Comparison of ENCODE assay signal across 8 mouse cellular contexts in genomic region chrX:20425839-20426449, GRCm38 (mm10). TPM values are rescaled to one million over a fixed set of nuclear protein-coding genes. Genes with fewer than 3 reads are reported as not detected.
A peak's percentile ranks its signal among the peaks of the same experiment; 100 is the strongest.
DNase-seq lines count a peak whose midpoint lies in the region; ATAC-seq and TF ChIP-seq lines count a peak whose summit lies in the region.

No protein-coding gene starts in this region.

- WGBS in bone marrow, adult 2 months, result 10% methylated on average over 36 of the region's 51 CpGs
- WGBS in embryonic facial prominence, embryonic 13.5 days, result 20% methylated on average over 51 of the region's 51 CpGs
- WGBS in heart, postnatal 0 days, result 16% methylated on average over 31 of the region's 51 CpGs
- 22% methylated on average over 27 of the region's 51 CpGs for WGBS in macrophage (ENCODE audit: missing documents)

- no peaks in the 10 kb centered on the region for H3K27me3 ChIP-seq in embryonic facial prominence, embryonic 13.5 days
- no peaks in the 10 kb centered on the region for H3K27me3 ChIP-seq in heart, postnatal 0 days (ENCODE audit: control insufficient read depth, insufficient read depth, low read length)

- H3K27ac ChIP-seq in ES-E14 (ENCODE audit: insufficient read depth, low read depth, low read length, poor library complexity, severe bottlenecking) (peak overlapping the region; percentile 81), macrophage (no peak overlapping the region)
- peak overlapping the region; percentile 76 for H3K27ac ChIP-seq in bone marrow, adult 2 months (ENCODE audit: control insufficient read depth, insufficient read depth, low read depth, low read length, poor library complexity)
- peak overlapping the region; percentile 83 for H3K27ac ChIP-seq in embryonic facial prominence, embryonic 13.5 days
- peak overlapping the region; percentile 90 for H3K27ac ChIP-seq in heart, postnatal 0 days (ENCODE audit: low read depth)

- TF ChIP-seq EP300 in heart, postnatal 0 days (IDR thresholded peaks at IDR 0.05; ENCODE audit: low read depth), result no peak

- in situ Hi-C loops in ES-E14 (cut with MboI; ENCODE audit: low sequenced_read_pairs in 2 of 2, unreplicated experiment in 2 of 2), result no loop called here

- peak overlapping the region; percentile 83 to 88 for H3K4me3 ChIP-seq in ES-E14 (ENCODE audit: insufficient read depth in 1 of 2, low read depth in 1 of 2, low read length in 2 of 2, poor library complexity in 1 of 2, severe bottlenecking in 1 of 2)
- H3K4me3 ChIP-seq in bone marrow, adult 2 months (replicated peaks; ENCODE audit: control insufficient read depth, low read depth, low read length), result peak overlapping the region; percentile 86
- H3K4me3 ChIP-seq in embryonic facial prominence, embryonic 13.5 days, result peak overlapping the region; percentile 58
- H3K4me3 ChIP-seq in heart, postnatal 0 days (ENCODE audit: low read depth, low read length), result peak overlapping the region; percentile 68
- H3K4me3 ChIP-seq in macrophage (ENCODE audit: inconsistent target), result peak overlapping the region; percentile 52

- H3K36me3 ChIP-seq in ES-E14 (ENCODE audit: control insufficient read depth, insufficient read depth, low read length, poor library complexity, severe bottlenecking) (no peaks in the 10 kb centered on the region), macrophage (ENCODE audit: inconsistent target) (no peaks in the 10 kb centered on the region)
- H3K36me3 ChIP-seq in embryonic facial prominence, embryonic 13.5 days, result 0 out of 2 replicates have a peak, but pooled peaks cover 3% of the 10 kb centered on the region
- H3K36me3 ChIP-seq in heart, postnatal 0 days (replicated peaks; ENCODE audit: control insufficient read depth, insufficient read depth, low read length), result no peaks in the 10 kb centered on the region

- H3K4me2 ChIP-seq in embryonic facial prominence, embryonic 13.5 days, result peak overlapping the region; percentile 62
- H3K4me2 ChIP-seq in heart, postnatal 0 days (ENCODE audit: low read depth, low read length), result peak overlapping the region; percentile 71

- TF ChIP-seq POLR2A in bone marrow, adult 2 months (IDR thresholded peaks at IDR 0.05; ENCODE audit: borderline replicate concordance, control insufficient read depth, low read depth, low read length), result no peak

- H3K4me1 ChIP-seq in ES-E14 (ENCODE audit: control insufficient read depth in 2 of 2, insufficient read depth in 2 of 2, low read length in 2 of 2, poor library complexity in 1 of 2), result no peaks in the 10 kb centered on the region; a peak in 1 of 4 replicates
- no peaks in the 10 kb centered on the region for H3K4me1 ChIP-seq in bone marrow, adult 2 months (ENCODE audit: control insufficient read depth, insufficient read depth, low read length)
- H3K4me1 ChIP-seq in embryonic facial prominence, embryonic 13.5 days, result no peaks in the 10 kb centered on the region
- H3K4me1 ChIP-seq in heart, postnatal 0 days (ENCODE audit: control insufficient read depth, insufficient read depth), result no peaks in the 10 kb centered on the region

- peak; percentile 11; the same call in 1 of the 2 replicates for TF ChIP-seq CTCF in bone marrow, adult 2 months (IDR thresholded peaks at IDR 0.05; ENCODE audit: control insufficient read depth, insufficient read depth, low read length)
- peak; percentile 43 for TF ChIP-seq CTCF in heart, postnatal 0 days (IDR thresholded peaks at IDR 0.05; ENCODE audit: low read depth)

- H3K9me3 ChIP-seq in ES-E14 (ENCODE audit: control insufficient read depth, insufficient read depth, low read depth, low read length), result no peaks in the 10 kb centered on the region
- H3K9me3 ChIP-seq in embryonic facial prominence, embryonic 13.5 days, result no peaks in the 10 kb centered on the region
- no peaks in the 10 kb centered on the region for H3K9me3 ChIP-seq in heart, postnatal 0 days (replicated peaks; ENCODE audit: control insufficient read depth, low read length)

- H3K9ac ChIP-seq in ES-E14 (ENCODE audit: insufficient read depth, low read depth, low read length, poor library complexity, severe bottlenecking), result peak overlapping the region; percentile 90
- H3K9ac ChIP-seq in embryonic facial prominence, embryonic 13.5 days, result peak overlapping the region; percentile 73
- peak overlapping the region; percentile 71 for H3K9ac ChIP-seq in heart, postnatal 0 days (replicated peaks; ENCODE audit: low read depth, low read length)

- no peaks in the 10 kb centered on the region for H3K79me2 ChIP-seq in macrophage (ENCODE audit: inconsistent target)

- no peak for DNase-seq in ES-E14 (ENCODE audit: low read depth, low spot score)
- no peak for DNase-seq in heart, postnatal 0 days (ENCODE audit: low spot score)
- peak; percentile 35 to 63 for DNase-seq in kidney, postnatal 25 days
- DNase-seq in retina, postnatal 7 days (ENCODE audit: low read depth, low spot score), result peak; percentile 9

- ATAC-seq in embryonic facial prominence, embryonic 13.5 days (ENCODE audit: insufficient number of reproducible peaks, insufficient read depth, low FRiP score, low TSS enrichment, low read depth), result no peak; the same call in 1 of the 2 replicates
- peak; percentile 44 for ATAC-seq in heart, postnatal 0 days (ENCODE audit: insufficient read depth, low read depth)
- no peak for ATAC-seq in activated CD4-positive, CD25-positive, alpha-beta regulatory T cell, adult 4 months

TF ChIP-seq in ES-E14, 5 proteins besides CTCF, POLR2A, EP300 and RAD21:
- TF ChIP-seq ZC3H11A (IDR thresholded peaks at IDR 0.05; ENCODE audit: borderline replicate concordance, low read depth, low read length) (no peak), ZNF384 (IDR thresholded peaks at IDR 0.05; ENCODE audit: low read depth, low read length) (no peak), CHD2 (IDR thresholded peaks at IDR 0.05; ENCODE audit: low read depth, low read length) (no peak), HCFC1 (IDR thresholded peaks at IDR 0.05; ENCODE audit: borderline replicate concordance, insufficient read depth, low read length) (no peak), MAFK (IDR thresholded peaks at IDR 0.05; ENCODE audit: insufficient read depth, low read depth, low read length) (no peak)

RNA-seq across cellular contexts. Expression of gene Jade3, which starts 0.5 kb away (rescaled TPM):
- total RNA-seq in ES-E14 (2012; rRNA removed), result 14.4 and 23.1 TPM in 2 replicates
- 1.9 and 4.0 TPM in 2 replicates for polyA plus RNA-seq in bone marrow, adult 2 months (2011; ENCODE audit: insufficient read depth, insufficient read length, low replicate concordance, missing spikeins)
- polyA plus RNA-seq in embryonic facial prominence, embryonic 13.5 days (2015; fragmentation: Nextera tagmentation; extraction: Ambion mirVana), result 6.1 and 6.2 TPM in 2 replicates
- 0.99 and 2.8 TPM in 2 replicates for total RNA-seq in heart, postnatal 0 days (2014; rRNA removed; ENCODE audit: low replicate concordance)
- 1.7 and 2.2 TPM in 2 replicates for polyA plus RNA-seq in heart, postnatal 0 days (2015; fragmentation: Nextera tagmentation; extraction: Ambion mirVana)
- 10 to 100 TPM in 13 of 26 experiments, 1 to 10 TPM in 13; 3.8 to 25.6 (median 10.0) TPM for total RNA-seq in macrophage (2018; cell fraction: chromatin; rRNA removed)
- 1 to 10 TPM; 2.7 to 6.4 (median 3.6) TPM for total RNA-seq in macrophage (2018; cell fraction: cytosol; rRNA removed)
- total RNA-seq in macrophage (2018; cell fraction: nucleus; rRNA removed), result 10 to 100 TPM in 3 of 26 experiments, 1 to 10 TPM in 23; 2.6 to 18.1 (median 5.8) TPM
- polyA plus RNA-seq in macrophage (2018), result 2.7 to 4.4 TPM (median 3.1 TPM) in 3 replicates
- polyA plus RNA-seq in activated CD4-positive, CD25-positive, alpha-beta regulatory T cell, adult 4 months (2017; shearing (Covaris generic)), result 1 to 10 TPM in 1 of 2 experiments, under 1 TPM in 1; 0.97 to 1.9 TPM

Comparison
In these comparisons a context has a peak if more than half of its experiments do, and no peak if none do; other contexts are left out.
1. DNase-seq: peak in kidney, postnatal 25 days (2 of 2) and retina, postnatal 7 days (single experiment); none in ES-E14 (single experiment) and heart, postnatal 0 days (single experiment).
2. Peak in every context shown above with its lines, with median percentiles within 50 percentile points of each other: H3K4me3 ChIP-seq and H3K9ac ChIP-seq.